Mouse (Mus musculus) embryo, embryonic 9.5 days (tissue): ENCODE results near the gene Carhsp1.

Experiments
- DNase-seq: peaks from one replicate; pipeline ENCODE4 v3.0.0-alpha.2; 2017; ENCODE audit errors: extremely low spot score

The Carhsp1 gene

GRCm38 (mm10) chr16:8671551-8672349 lies at the start of gene Carhsp1:
Gene Carhsp1, minus strand, starts transcription at chr16:8672155.
- peak; percentile 94 for DNase-seq

GRCm38 (mm10) chr16:8720447-8720846 lies 48.5 kb upstream of the Carhsp1 start:
- DNase-seq: no peak

- no peak for DNase-seq
These were observed 45.8 kb upstream of the Carhsp1 start for GRCm38 (mm10) chr16:8717744-8718143.

GRCm38 (mm10) chr16:8716300-8716699 lies 44.3 kb upstream of the Carhsp1 start:
- no peak for DNase-seq

- no peak for DNase-seq
These were observed 43.6 kb upstream of the Carhsp1 start for GRCm38 (mm10) chr16:8715513-8716080.

GRCm38 (mm10) chr16:8714851-8715250 lies 42.9 kb upstream of the Carhsp1 start:
- no peak for DNase-seq

GRCm38 (mm10) chr16:8711998-8712397 lies 40.0 kb upstream of the Carhsp1 start:
- DNase-seq: no peak

GRCm38 (mm10) chr16:8700586-8700985 lies 28.6 kb upstream of the Carhsp1 start:
- no peak for DNase-seq

- no peak for DNase-seq
These were observed 27.6 kb upstream of the Carhsp1 start for GRCm38 (mm10) chr16:8699556-8699955.

GRCm38 (mm10) chr16:8691206-8691605 lies 19.3 kb upstream of the Carhsp1 start:
- no peak for DNase-seq

GRCm38 (mm10) chr16:8689979-8690656 lies 18.2 kb upstream of the Carhsp1 start:
- DNase-seq: no peak

- DNase-seq: no peak
These were observed 15.7 kb upstream of the Carhsp1 start for GRCm38 (mm10) chr16:8687559-8688112.

GRCm38 (mm10) chr16:8686871-8687535 lies 15.0 kb upstream of the Carhsp1 start:
- DNase-seq: no peak

GRCm38 (mm10) chr16:8686121-8686870 lies 14.3 kb upstream of the Carhsp1 start:
- peak; percentile 72 for DNase-seq

GRCm38 (mm10) chr16:8685087-8685486 lies 13.1 kb upstream of the Carhsp1 start:
- DNase-seq: no peak

GRCm38 (mm10) chr16:8680470-8680869 lies 8.5 kb upstream of the Carhsp1 start, which contains the start of gene Gm5767:
Gene Gm5767, plus strand, starts transcription at chr16:8680770.
- no peak for DNase-seq

GRCm38 (mm10) chr16:8679780-8680179 lies 7.8 kb upstream of the Carhsp1 start:
- DNase-seq: no peak

- no peak for DNase-seq
These were observed 6.7 kb upstream of the Carhsp1 start for GRCm38 (mm10) chr16:8678676-8679075.

GRCm38 (mm10) chr16:8678035-8678434 lies 6.1 kb upstream of the Carhsp1 start:
- DNase-seq: no peak

GRCm38 (mm10) chr16:8676800-8677199 lies 4.8 kb upstream of the Carhsp1 start:
- DNase-seq: peak; percentile 50

- no peak for DNase-seq
These were observed 4.3 kb upstream of the Carhsp1 start for GRCm38 (mm10) chr16:8676228-8676627.
